Mouse (Mus musculus) layer of hippocampus, adult 2 months (tissue): Measurements from ENCODE around the gene Tjp2. TPM values are rescaled to one million over a fixed set of nuclear protein-coding genes. Genes with fewer than 3 reads are reported as not detected.

Experiments used
- DNase-seq, 2 experiments: peaks; one replicate each; pipeline ENCODE4 v3.0.0; 2022; ENCODE audit warnings: low spot score in 2 of 2
- H3K27ac ChIP-seq: fragments of 200-600 bp; 2 replicates; pipeline ENCODE4 v1.8.1; 2022
- H3K4me3 ChIP-seq: fragments of 200-600 bp; 2 replicates; pipeline ENCODE4 v1.8.1; 2022; ENCODE audit warnings: mild to moderate bottlenecking
- CTCF ChIP-seq: fragments of 200-600 bp; conservative IDR thresholded peaks from 2 replicates; pipeline ENCODE4 v1.8.1; 2022; ENCODE audit warnings: antibody characterized with exemption, mild to moderate bottlenecking, moderate library complexity
- total RNA-seq, 2 experiments: library from RNA; stranded (reverse); gene quantifications; 2 replicates each; pipeline ENCODE4 v1.2.3; 2021

Tjp2 gene
- total RNA-seq, 2 experiments from 2014 or later: 17.6 to 20.3 TPM

- TF ChIP-seq CTCF: no peak
- DNase-seq: no peak
- Histone ChIP-seq H3K27ac (peak overlapping the region; percentile 79), H3K4me3 (peak overlapping the region; percentile 9; the same call in 1 of the 2 replicates)
These were observed 64.4 kb downstream of the Tjp2 start for GRCm38 (mm10) chr19:24160460-24160859.

GRCm38 (mm10) chr19:24159751-24160150, 65.1 kb downstream of the Tjp2 start:
- no peak for TF ChIP-seq CTCF
- peak overlapping the region; percentile 79 for H3K27ac ChIP-seq
- no peak overlapping the region for H3K4me3 ChIP-seq
- no peak for DNase-seq

- H3K27ac ChIP-seq: no peak overlapping the region
- TF ChIP-seq CTCF: no peak
- no peak overlapping the region for H3K4me3 ChIP-seq
- no peak for DNase-seq
These were observed 65.5 kb downstream of the Tjp2 start for GRCm38 (mm10) chr19:24159334-24159733.

- DNase-seq: no peak
- TF ChIP-seq CTCF: no peak
- Histone ChIP-seq H3K27ac (no peak overlapping the region), H3K4me3 (no peak overlapping the region)
These were observed 68.8 kb downstream of the Tjp2 start for GRCm38 (mm10) chr19:24156067-24156455.

GRCm38 (mm10) chr19:24155395-24156066, 69.3 kb downstream of the Tjp2 start:
- no peak for TF ChIP-seq CTCF
- Histone ChIP-seq H3K4me3 (no peak overlapping the region), H3K27ac (no peak overlapping the region)
- DNase-seq: no peak

GRCm38 (mm10) chr19:24153266-24154023, 71.4 kb downstream of the Tjp2 start:
- TF ChIP-seq CTCF: peak; percentile 94
- DNase-seq: peak; percentile 55 to 66
- Histone ChIP-seq H3K4me3 (no peak overlapping the region), H3K27ac (no peak overlapping the region; the same call in 1 of the 2 replicates)

GRCm38 (mm10) chr19:24144009-24144408, 80.8 kb downstream of the Tjp2 start:
- no peak for TF ChIP-seq CTCF
- peak overlapping the region; percentile 89 for H3K27ac ChIP-seq
- H3K4me3 ChIP-seq: no peak overlapping the region
- no peak for DNase-seq

- TF ChIP-seq CTCF: no peak
- peak; percentile 44 to 64 for DNase-seq
- H3K4me3 ChIP-seq: peak overlapping the region; percentile 51
These were observed 82.2 kb downstream of the Tjp2 start for GRCm38 (mm10) chr19:24142621-24143061.

GRCm38 (mm10) chr19:24140298-24140697, 84.5 kb downstream of the Tjp2 start:
- peak overlapping the region; percentile 1; the same call in 1 of the 2 replicates for H3K27ac ChIP-seq
- no peak for TF ChIP-seq CTCF
- DNase-seq: no peak
- no peak overlapping the region for H3K4me3 ChIP-seq

More at GRCm38 (mm10) chr19:24142621-24143061, 82.2 kb downstream of the Tjp2 start:
- H3K27ac ChIP-seq: peak overlapping the region; percentile 89

- DNase-seq: no peak
- no peak for TF ChIP-seq CTCF
- no peak overlapping the region for H3K4me3 ChIP-seq
These were observed 87.4 kb downstream of the Tjp2 start for GRCm38 (mm10) chr19:24137392-24137791.

GRCm38 (mm10) chr19:24134991-24135390, 89.8 kb downstream of the Tjp2 start:
- no peak for TF ChIP-seq CTCF
- peak overlapping the region; percentile 50 for H3K4me3 ChIP-seq
- no peak for DNase-seq
- no peak overlapping the region for H3K27ac ChIP-seq

More at GRCm38 (mm10) chr19:24137392-24137791, 87.4 kb downstream of the Tjp2 start:
- no peak overlapping the region for H3K27ac ChIP-seq

GRCm38 (mm10) chr19:24134144-24134911, 90.5 kb downstream of the Tjp2 start:
- TF ChIP-seq CTCF: no peak
- Histone ChIP-seq H3K4me3 (peak overlapping the region; percentile 50), H3K27ac (0 out of 2 replicates have a peak overlapping the region, but pooled peaks have one; percentile 14)
- no peak for DNase-seq
